Mouse (Mus musculus): Measurements from ENCODE around the gene Gm29644. TPM values are rescaled to one million over a fixed set of nuclear protein-coding genes. Genes with fewer than 3 reads are reported as not detected.
"Not testable (repeated sequence)": the region's sequence is repeated elsewhere in the genome, so short reads cannot be mapped to it uniquely, and the experiment has no call there.

Gene Gm29644
- polyA plus RNA-seq (2012; fragmentation: generic; extraction: Trizol): not detected
- long read RNA-seq, experiment 1: 0 reads
- long read RNA-seq, experiment 2: 0 reads

- H3K79me2 ChIP-seq (ENCODE audit: control insufficient read depth, insufficient read depth); H3K4me3 ChIP-seq (ENCODE audit: insufficient read depth, poor library complexity, severe bottlenecking); H3K36me3 ChIP-seq (ENCODE audit: control insufficient read depth, insufficient read depth); H3K79me3 ChIP-seq (ENCODE audit: low read depth); H3K27me3 ChIP-seq (ENCODE audit: control insufficient read depth, insufficient read depth, insufficient read length); H3ac ChIP-seq (ENCODE audit: control insufficient read depth, insufficient read length, low read depth): not testable (repeated sequence)
Observed at GRCm38 (mm10) chrY:70303187-70303586, at the start of gene Gm29644, which contains the start of gene Gm29423. Gene Gm29644, minus strand, starts transcription at chrY:70303343. Gene Gm29423, minus strand, starts transcription at chrY:70303287.

GRCm38 (mm10) chrY:70273542-70273941 lies 29.6 kb downstream of the Gm29644 start, which contains the start of gene Gm21118:
Gene Gm21118, minus strand, starts transcription at chrY:70273642.
- H3ac ChIP-seq (ENCODE audit: control insufficient read depth, insufficient read length, low read depth); H3K27me3 ChIP-seq (ENCODE audit: control insufficient read depth, insufficient read depth, insufficient read length); H3K79me2 ChIP-seq (ENCODE audit: control insufficient read depth, insufficient read depth); H3K36me3 ChIP-seq (ENCODE audit: control insufficient read depth, insufficient read depth); H3K4me3 ChIP-seq (ENCODE audit: insufficient read depth, poor library complexity, severe bottlenecking); H3K79me3 ChIP-seq (ENCODE audit: low read depth): not testable (repeated sequence)

Other genes with a start within 250 kb of the Gm29644 start
- gene Gm21118, start 29.7 kb downstream of the Gm29644 start, polyA plus RNA-seq (2012; fragmentation: generic; extraction: Trizol): not detected
- not detected for gene Gm29423, start 56 bp downstream of the Gm29644 start, polyA plus RNA-seq (2012; fragmentation: generic; extraction: Trizol)
- not detected for gene Gm20888, start 138.5 kb upstream of the Gm29644 start, polyA plus RNA-seq (2012; fragmentation: generic; extraction: Trizol)

Data from C2C12 (cell line).